Mouse (Mus musculus) forebrain, embryonic 12.5 days (tissue): ENCODE measurements around the gene Tmem89. TPM values are rescaled to one million over a fixed set of nuclear protein-coding genes. Genes with fewer than 3 reads are reported as not detected.

Source experiments
- ATAC-seq: fragments of 200-750 bp; cut with Nextera tagmentation; 2 replicates; pipeline ENCODE4 v1.8.0; 2017; ENCODE audit warnings: moderate TSS enrichment; ENCODE audit not compliant: low FRiP score
- H3K27ac ChIP-seq: fragments of 300-500 bp; sonication (generic); 2 replicates; pipeline ENCODE4 v1.5.1; 2016; ENCODE audit warnings: mild to moderate bottlenecking
- H3K27me3 ChIP-seq: fragments of 300-500 bp; sonication (generic); 2 replicates; pipeline ENCODE4 v1.6.1; 2016; ENCODE audit warnings: mild to moderate bottlenecking
- H3K36me3 ChIP-seq: fragments of 300-500 bp; sonication (generic); replicated peaks from 2 replicates; pipeline ENCODE4 v1.6.1; 2016; ENCODE audit warnings: mild to moderate bottlenecking
- H3K4me1 ChIP-seq: fragments of 300-500 bp; sonication (generic); 2 replicates; pipeline ENCODE4 v1.6.1; 2016
- H3K4me2 ChIP-seq: fragments of 300-500 bp; sonication (generic); 2 replicates; pipeline ENCODE4 v1.6.1; 2016; ENCODE audit warnings: mild to moderate bottlenecking, moderate library complexity
- H3K4me3 ChIP-seq: fragments of 300-500 bp; sonication (generic); replicated peaks from 2 replicates; pipeline ENCODE4 v1.5.1; 2016; ENCODE audit warnings: mild to moderate bottlenecking
- H3K9ac ChIP-seq: fragments of 300-500 bp; sonication (generic); 2 replicates; pipeline ENCODE4 v1.6.1; 2016; ENCODE audit warnings: mild to moderate bottlenecking
- H3K9me3 ChIP-seq: fragments of 300-500 bp; sonication (generic); 2 replicates; pipeline ENCODE4 v1.6.1; 2016
- WGBS: fragments of 180-500 bp; shearing (Covaris S2); methylation state at CpG from one replicate; pipeline ENCODE4 v1.1.7; 2016; 5-methylcytosine and 5-hydroxymethylcytosine counted together
- polyA plus RNA-seq: library from polyadenylated mRNA; unstranded; fragments of >200 nt; fragmentation: Nextera tagmentation; extraction: Ambion mirVana; gene quantifications from 2 replicates; pipeline ENCODE4 v1.2.1, GENCODE M21; 2016

Gene Tmem89
- polyA plus RNA-seq, 1 experiment from 2014 or later: not detected

- no peak overlapping the region for H3K4me2 ChIP-seq
- no peak for ATAC-seq
- H3K27me3 ChIP-seq: peaks cover 32% of the 10 kb centered on the region
- 88% methylated on average over 9 of the region's 9 CpGs for WGBS
- H3K4me3 ChIP-seq: no peak overlapping the region
- no peak overlapping the region for H3K9ac ChIP-seq
- H3K9me3 ChIP-seq: no peaks in the 10 kb centered on the region
- no peaks in the 10 kb centered on the region; the same call in 1 of the 2 replicates for H3K4me1 ChIP-seq
- H3K36me3 ChIP-seq: peaks cover 57% of the 10 kb centered on the region
- peak overlapping the region; percentile 46; the same call in 1 of the 2 replicates for H3K27ac ChIP-seq
Measured at GRCm38 (mm10) chr9:108949967-108950728, 35.7 kb downstream of the Tmem89 start.

- WGBS: 10% methylated on average over 15 of the region's 15 CpGs
- Histone ChIP-seq H3K9ac (no peak within 1 kb of the TSS), H3K9me3 (no peaks in the 10 kb centered on the region), H3K36me3 (peaks cover 27% of the 10 kb centered on the region), H3K4me2 (peak within 1 kb of the TSS; percentile 21), H3K27me3 (peaks cover 32% of the 10 kb centered on the region), H3K4me3 (no peak within 1 kb of the TSS), H3K4me1 (no peaks in the 10 kb centered on the region; the same call in 1 of the 2 replicates), H3K27ac (no peak within 1 kb of the TSS)
- ATAC-seq: no peak
Measured at GRCm38 (mm10) chr9:108953081-108953636, 38.7 kb downstream of the Tmem89 start, which contains the start of gene Col7a1. Col7a1 (plus strand) TSS chr9:108953586.

- 88% methylated on average over 11 of the region's 11 CpGs for WGBS
Measured at GRCm38 (mm10) chr9:108955241-108955640, 40.8 kb downstream of the Tmem89 start.

GRCm38 (mm10) chr9:108955846-108956245, 41.4 kb downstream of the Tmem89 start:
- 92% methylated on average over 11 of the region's 11 CpGs for WGBS
- H3K36me3 ChIP-seq: 0 out of 2 replicates have a peak, but pooled peaks cover 3% of the 10 kb centered on the region
- ATAC-seq: no peak

More at GRCm38 (mm10) chr9:108955241-108955640, 40.8 kb downstream of the Tmem89 start:
- no peak for ATAC-seq
- Histone ChIP-seq H3K9me3 (no peaks in the 10 kb centered on the region), H3K27ac (no peak overlapping the region), H3K9ac (no peak overlapping the region), H3K36me3 (peaks cover 6% of the 10 kb centered on the region), H3K4me1 (no peaks in the 10 kb centered on the region; the same call in 1 of the 2 replicates), H3K4me2 (no peak overlapping the region), H3K27me3 (peaks cover 32% of the 10 kb centered on the region), H3K4me3 (no peak overlapping the region)

GRCm38 (mm10) chr9:108963577-108963976, 49.2 kb downstream of the Tmem89 start:
- Histone ChIP-seq H3K27me3 (no peaks in the 10 kb centered on the region), H3K36me3 (no peaks in the 10 kb centered on the region), H3K9ac (no peak overlapping the region), H3K4me2 (no peak overlapping the region), H3K27ac (no peak overlapping the region), H3K4me1 (no peaks in the 10 kb centered on the region), H3K4me3 (no peak overlapping the region), H3K9me3 (no peaks in the 10 kb centered on the region)
- 92% methylated on average over 3 of the region's 3 CpGs for WGBS
- ATAC-seq: no peak

More at GRCm38 (mm10) chr9:108955846-108956245, 41.4 kb downstream of the Tmem89 start:
- no peaks in the 10 kb centered on the region for H3K9me3 ChIP-seq
- H3K9ac ChIP-seq: no peak overlapping the region
- no peak overlapping the region for H3K4me2 ChIP-seq
- H3K27me3 ChIP-seq: peaks cover 32% of the 10 kb centered on the region
- no peaks in the 10 kb centered on the region; the same call in 1 of the 2 replicates for H3K4me1 ChIP-seq
- H3K27ac ChIP-seq: no peak overlapping the region
- no peak overlapping the region for H3K4me3 ChIP-seq

- H3K4me2 ChIP-seq: no peak overlapping the region
- no peak overlapping the region for H3K4me3 ChIP-seq
- WGBS: 83% methylated on average over 6 of the region's 6 CpGs
- no peaks in the 10 kb centered on the region for H3K36me3 ChIP-seq
- no peak overlapping the region for H3K27ac ChIP-seq
- no peak overlapping the region for H3K9ac ChIP-seq
- H3K9me3 ChIP-seq: no peaks in the 10 kb centered on the region
- no peak for ATAC-seq
- H3K27me3 ChIP-seq: no peaks in the 10 kb centered on the region
- H3K4me1 ChIP-seq: no peaks in the 10 kb centered on the region
Measured at GRCm38 (mm10) chr9:108964338-108964737, 49.9 kb downstream of the Tmem89 start.

Other genes with a start within 250 kb of the Tmem89 start
- 55.8 and 56.9 TPM in 2 replicates for gene Prkar2a, start 225.3 kb upstream of the Tmem89 start, polyA plus RNA-seq
- gene Ip6k2, start 130.8 kb upstream of the Tmem89 start, polyA plus RNA-seq: 124 and 140 TPM in 2 replicates
- gene Nckipsd, start 106.3 kb upstream of the Tmem89 start, polyA plus RNA-seq: 14.3 and 17.3 TPM in 2 replicates
- gene Celsr3, start 88.3 kb upstream of the Tmem89 start, polyA plus RNA-seq: 13.0 and 14.2 TPM in 2 replicates
- 12.4 and 13.1 TPM in 2 replicates for gene Slc26a6, start 61.3 kb upstream of the Tmem89 start, polyA plus RNA-seq
- 353 and 359 TPM in 2 replicates for gene Uqcrc1, start 22.0 kb downstream of the Tmem89 start, polyA plus RNA-seq
- gene Col7a1, start 39.0 kb downstream of the Tmem89 start, polyA plus RNA-seq: 2.2 and 3.2 TPM in 2 replicates
- gene Ucn2, start 71.4 kb downstream of the Tmem89 start, polyA plus RNA-seq: not detected in 2 replicates
- gene Pfkfb4, start 77.2 kb downstream of the Tmem89 start, polyA plus RNA-seq: 16.5 and 18.4 TPM in 2 replicates
- gene Shisa5, start 123.9 kb downstream of the Tmem89 start, polyA plus RNA-seq: 35.6 and 37.3 TPM in 2 replicates
- gene Trex1, start 145.1 kb downstream of the Tmem89 start, polyA plus RNA-seq: 8.4 and 8.9 TPM in 2 replicates
- gene Atrip, start 159.5 kb downstream of the Tmem89 start, polyA plus RNA-seq: 32.4 and 32.5 TPM in 2 replicates
- gene Ccdc51, start 167.9 kb downstream of the Tmem89 start, polyA plus RNA-seq: 13.9 and 14.9 TPM in 2 replicates
- 734 and 744 TPM in 2 replicates for gene Tma7, start 168.0 kb downstream of the Tmem89 start, polyA plus RNA-seq
- 39.9 and 44.4 TPM in 2 replicates for gene Plxnb1, start 180.8 kb downstream of the Tmem89 start, polyA plus RNA-seq
- gene Fbxw21, start 247.4 kb downstream of the Tmem89 start, polyA plus RNA-seq: not detected in 2 replicates